Mouse (Mus musculus): ENCODE measurements around the gene Spred1. TPM values are rescaled to one million over a fixed set of nuclear protein-coding genes. Genes with fewer than 3 reads are reported as not detected.

The Spred1 gene
- polyA plus RNA-seq, 1 experiment from 2014 or later: 5.8 TPM

- no peak overlapping the region for H3K9ac ChIP-seq (ENCODE audit: low read length)
- H3K4me3 ChIP-seq (ENCODE audit: low read depth, low read length): no peak overlapping the region
- DNase-seq (ENCODE audit: low spot score) (no peak), ATAC-seq (ENCODE audit: low FRiP score, low TSS enrichment) (no peak)
- 33% methylated on average over 1 of the region's 1 CpGs for WGBS
- H3K27me3 ChIP-seq (ENCODE audit: control insufficient read depth, insufficient read depth, low read length): no peaks in the 10 kb centered on the region
- TF ChIP-seq EP300 (optimal IDR thresholded peaks at IDR 0.05) (no peak), CTCF (IDR thresholded peaks at IDR 0.05; ENCODE audit: low read depth) (no peak)
- no peaks in the 10 kb centered on the region for H3K36me3 ChIP-seq (ENCODE audit: control insufficient read depth, insufficient read depth, low read length)
- H3K4me1 ChIP-seq (replicated peaks; ENCODE audit: control insufficient read depth, insufficient read depth): no peaks in the 10 kb centered on the region
- H3K4me2 ChIP-seq (replicated peaks; ENCODE audit: low read depth): no peak overlapping the region
- no peaks in the 10 kb centered on the region for H3K9me3 ChIP-seq (ENCODE audit: control insufficient read depth, low read length)
- peak overlapping the region; percentile 61 for H3K27ac ChIP-seq (replicated peaks)
Observed at GRCm38 (mm10) chr2:117086766-117087457, 34.3 kb upstream of the Spred1 start.

GRCm38 (mm10) chr2:117087458-117087820 lies 33.7 kb upstream of the Spred1 start:
- Histone ChIP-seq H3K36me3 (ENCODE audit: control insufficient read depth, insufficient read depth, low read length) (no peaks in the 10 kb centered on the region), H3K27me3 (ENCODE audit: control insufficient read depth, insufficient read depth, low read length) (no peaks in the 10 kb centered on the region), H3K4me2 (replicated peaks; ENCODE audit: low read depth) (no peak overlapping the region), H3K4me1 (replicated peaks; ENCODE audit: control insufficient read depth, insufficient read depth) (no peaks in the 10 kb centered on the region), H3K9me3 (ENCODE audit: control insufficient read depth, low read length) (no peaks in the 10 kb centered on the region), H3K4me3 (ENCODE audit: low read depth, low read length) (no peak overlapping the region), H3K9ac (ENCODE audit: low read length) (no peak overlapping the region), H3K27ac (replicated peaks) (no peak overlapping the region)
- TF ChIP-seq CTCF (IDR thresholded peaks at IDR 0.05; ENCODE audit: low read depth): no peak
- TF ChIP-seq EP300 (optimal IDR thresholded peaks at IDR 0.05): no peak
- DNase-seq (ENCODE audit: low spot score) (no peak), ATAC-seq (ENCODE audit: low FRiP score, low TSS enrichment) (no peak)
- 52% methylated on average over 4 of the region's 4 CpGs for whole genome bisulfite sequencing

- no peak for TF ChIP-seq EP300 (optimal IDR thresholded peaks at IDR 0.05)
- no peak for TF ChIP-seq CTCF (IDR thresholded peaks at IDR 0.05; ENCODE audit: low read depth)
- Histone ChIP-seq H3K4me1 (replicated peaks; ENCODE audit: control insufficient read depth, insufficient read depth) (0 out of 2 replicates have a peak, but pooled peaks cover 2% of the 10 kb centered on the region), H3K36me3 (ENCODE audit: control insufficient read depth, insufficient read depth, low read length) (no peaks in the 10 kb centered on the region), H3K27ac (replicated peaks) (no peak overlapping the region), H3K4me3 (ENCODE audit: low read depth, low read length) (no peak overlapping the region), H3K9me3 (ENCODE audit: control insufficient read depth, low read length) (no peaks in the 10 kb centered on the region), H3K27me3 (ENCODE audit: control insufficient read depth, insufficient read depth, low read length) (no peaks in the 10 kb centered on the region), H3K4me2 (replicated peaks; ENCODE audit: low read depth) (no peak overlapping the region), H3K9ac (ENCODE audit: low read length) (no peak overlapping the region)
- ATAC-seq (ENCODE audit: low FRiP score, low TSS enrichment): no peak
- DNase-seq (ENCODE audit: low spot score): no peak
- WGBS: 100% methylated on average over 1 of the region's 1 CpGs
Observed at GRCm38 (mm10) chr2:117089482-117089881, 31.7 kb upstream of the Spred1 start.

GRCm38 (mm10) chr2:117090061-117090460 lies 31.1 kb upstream of the Spred1 start:
- ATAC-seq (ENCODE audit: low FRiP score, low TSS enrichment): no peak
- TF ChIP-seq CTCF (IDR thresholded peaks at IDR 0.05; ENCODE audit: low read depth) (no peak), EP300 (optimal IDR thresholded peaks at IDR 0.05) (no peak)
- WGBS: 77% methylated on average over 3 of the region's 3 CpGs

DNA sequence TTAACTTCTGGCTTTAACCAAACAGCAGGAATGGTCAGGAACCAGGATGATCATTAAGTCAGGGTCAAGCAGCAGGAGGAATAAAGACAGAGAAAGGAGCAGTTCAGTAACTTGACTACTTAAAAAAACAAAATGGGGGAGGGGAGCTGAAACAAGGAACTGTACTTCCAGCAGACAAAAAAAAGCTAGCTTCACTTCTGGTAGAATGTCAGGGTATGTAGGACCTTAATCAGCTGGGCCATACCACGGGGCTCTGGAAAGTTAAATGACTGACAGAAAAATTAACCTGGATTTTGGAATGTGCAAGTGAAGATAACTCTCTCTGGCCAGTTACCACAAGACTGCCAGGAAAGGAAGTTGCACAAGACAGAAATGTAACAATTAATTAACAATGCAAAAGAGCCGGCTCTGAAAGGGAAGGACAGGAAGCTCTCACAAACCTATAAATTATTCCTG lies 28.2 kb upstream of the Spred1 start:
- H3K4me2 ChIP-seq (replicated peaks; ENCODE audit: low read depth): no peak overlapping the region
- DNase-seq (ENCODE audit: low spot score) (no peak), ATAC-seq (ENCODE audit: low FRiP score, low TSS enrichment) (no peak)
- H3K9me3 ChIP-seq (ENCODE audit: control insufficient read depth, low read length): no peaks in the 10 kb centered on the region
- H3K27me3 ChIP-seq (ENCODE audit: control insufficient read depth, insufficient read depth, low read length): no peaks in the 10 kb centered on the region
- H3K9ac ChIP-seq (ENCODE audit: low read length): no peak overlapping the region
- no peaks in the 10 kb centered on the region for H3K36me3 ChIP-seq (ENCODE audit: control insufficient read depth, insufficient read depth, low read length)
- 34% methylated on average over 2 of the region's 2 CpGs for WGBS
- H3K4me1 ChIP-seq (replicated peaks; ENCODE audit: control insufficient read depth, insufficient read depth): 0 out of 2 replicates have a peak, but pooled peaks cover 2% of the 10 kb centered on the region
- no peak overlapping the region for H3K4me3 ChIP-seq (ENCODE audit: low read depth, low read length)
- no peak overlapping the region for H3K27ac ChIP-seq (replicated peaks)
- no peak for TF ChIP-seq EP300 (optimal IDR thresholded peaks at IDR 0.05)
- no peak for TF ChIP-seq CTCF (IDR thresholded peaks at IDR 0.05; ENCODE audit: low read depth)

More at GRCm38 (mm10) chr2:117090061-117090460, 31.1 kb upstream of the Spred1 start:
- H3K27ac ChIP-seq (replicated peaks): no peak overlapping the region
- H3K4me3 ChIP-seq (ENCODE audit: low read depth, low read length): no peak overlapping the region
- 0 out of 2 replicates have a peak, but pooled peaks cover 2% of the 10 kb centered on the region for H3K4me1 ChIP-seq (replicated peaks; ENCODE audit: control insufficient read depth, insufficient read depth)
- no peaks in the 10 kb centered on the region for H3K36me3 ChIP-seq (ENCODE audit: control insufficient read depth, insufficient read depth, low read length)
- DNase-seq (ENCODE audit: low spot score): no peak
- H3K9me3 ChIP-seq (ENCODE audit: control insufficient read depth, low read length): no peaks in the 10 kb centered on the region
- no peaks in the 10 kb centered on the region for H3K27me3 ChIP-seq (ENCODE audit: control insufficient read depth, insufficient read depth, low read length)
- H3K4me2 ChIP-seq (replicated peaks; ENCODE audit: low read depth): no peak overlapping the region
- H3K9ac ChIP-seq (ENCODE audit: low read length): no peak overlapping the region

DNA sequence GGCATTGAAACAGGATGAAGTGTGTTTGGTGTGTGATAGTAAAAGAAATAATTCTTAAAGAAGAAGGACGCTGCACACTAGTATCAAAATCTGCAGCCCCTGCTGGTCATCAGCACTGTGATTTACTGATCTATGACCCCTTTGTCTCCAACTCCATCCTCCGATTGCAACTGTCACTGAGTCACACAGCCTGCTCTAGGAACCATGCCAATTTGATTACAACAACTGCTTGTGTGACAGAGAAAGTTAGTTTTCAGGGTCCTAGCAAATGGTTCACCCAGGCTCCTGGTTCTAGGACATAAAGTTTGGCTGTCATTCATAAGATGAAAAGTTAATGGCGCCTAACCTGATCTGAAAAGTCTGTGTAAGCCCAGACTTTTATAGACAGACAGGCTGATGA lies 25.7 kb upstream of the Spred1 start:
- Histone ChIP-seq H3K4me1 (replicated peaks; ENCODE audit: control insufficient read depth, insufficient read depth) (0 out of 2 replicates have a peak, but pooled peaks cover 2% of the 10 kb centered on the region), H3K36me3 (ENCODE audit: control insufficient read depth, insufficient read depth, low read length) (no peaks in the 10 kb centered on the region), H3K27me3 (ENCODE audit: control insufficient read depth, insufficient read depth, low read length) (no peaks in the 10 kb centered on the region), H3K4me3 (ENCODE audit: low read depth, low read length) (no peak overlapping the region), H3K9ac (ENCODE audit: low read length) (no peak overlapping the region), H3K27ac (replicated peaks) (no peak overlapping the region), H3K4me2 (replicated peaks; ENCODE audit: low read depth) (no peak overlapping the region), H3K9me3 (ENCODE audit: control insufficient read depth, low read length) (no peaks in the 10 kb centered on the region)
- ATAC-seq (ENCODE audit: low FRiP score, low TSS enrichment) (no peak), DNase-seq (ENCODE audit: low spot score) (no peak)
- WGBS: 51% methylated on average over 3 of the region's 3 CpGs
- no peak for TF ChIP-seq CTCF (IDR thresholded peaks at IDR 0.05; ENCODE audit: low read depth)
- TF ChIP-seq EP300 (optimal IDR thresholded peaks at IDR 0.05): no peak

Data from stomach, postnatal 0 days (tissue).